Mouse (Mus musculus): ENCODE data around the gene Dhcr7.

- TF ChIP-seq CTCF (conservative IDR thresholded peaks at IDR 0.05; ENCODE audit: low read length) = no peak
- TF ChIP-seq NANOG (IDR thresholded peaks at IDR 0.05; ENCODE audit: borderline replicate concordance, low read length) = no peak
Measured at GRCm38 (mm10) chr7:143891146-143891545, 68.2 kb downstream of the Dhcr7 start.
